Mouse (Mus musculus) liver, adult (tissue): ENCODE measurements around the gene Rpl36-ps4.

Experiments used
- GATA4 ChIP-seq: IDR thresholded peaks from 2 replicates; pipeline ENCODE4 v1.6.1; 2014; ENCODE audit warnings: mild to moderate bottlenecking, low read length; ENCODE audit not compliant: insufficient replicate concordance

Rpl36-ps4 gene

DNA sequence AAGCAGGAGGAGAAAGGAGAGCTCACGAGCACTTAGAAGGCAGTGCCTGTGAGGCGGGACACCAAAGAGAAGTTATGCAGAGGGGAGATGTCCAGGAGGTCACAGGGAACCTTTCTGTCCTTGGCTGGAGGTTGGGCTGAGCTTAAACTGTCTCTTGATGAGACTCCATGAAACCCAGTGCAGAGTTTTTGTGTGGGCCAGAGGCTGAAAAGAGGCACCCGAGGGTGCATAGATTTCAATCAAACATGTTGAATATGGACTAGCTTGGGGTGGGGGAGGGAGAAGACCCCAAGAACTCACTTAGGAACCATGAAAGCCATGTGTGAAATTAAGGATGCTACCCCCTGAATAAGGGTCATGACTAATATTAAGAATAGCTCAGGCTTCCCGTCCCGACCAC, at the start of gene Rpl36-ps4:
Rpl36-ps4 (plus strand) TSS at position 301 of the 400 bp plus-strand sequence.
- TF ChIP-seq GATA4: no peak

DNA sequence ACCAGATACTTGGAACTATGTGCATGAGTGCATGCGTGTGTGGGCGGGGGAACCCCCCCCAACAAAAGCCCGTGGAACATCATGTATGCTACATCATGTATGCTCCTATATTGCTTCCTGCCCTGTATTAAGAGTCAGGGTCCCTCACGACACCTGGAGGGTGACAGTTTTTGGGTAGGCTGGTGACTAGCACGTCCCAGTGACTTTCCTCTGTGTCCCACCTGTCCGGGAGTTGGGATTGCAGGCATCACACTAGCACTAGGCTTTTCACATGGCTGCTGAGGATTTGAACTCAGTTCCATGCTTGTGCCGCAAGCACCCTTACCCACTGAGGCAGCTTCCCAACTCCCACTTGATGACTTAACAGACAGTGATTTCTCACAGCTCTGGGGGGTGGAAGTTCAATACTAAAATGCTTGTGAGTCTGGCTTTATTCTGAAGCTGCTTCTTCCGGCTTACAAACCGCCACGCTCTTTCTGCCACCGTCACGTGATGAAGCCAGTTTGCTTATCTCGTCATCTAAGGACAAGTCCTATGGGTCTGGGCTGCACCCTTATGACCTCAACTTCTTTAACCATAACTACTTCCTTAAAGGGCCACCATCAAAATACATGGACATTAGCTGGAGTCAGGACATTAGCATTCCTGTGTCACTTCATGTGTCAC, 49.2 kb upstream of the Rpl36-ps4 start:
- TF ChIP-seq GATA4: no peak

DNA sequence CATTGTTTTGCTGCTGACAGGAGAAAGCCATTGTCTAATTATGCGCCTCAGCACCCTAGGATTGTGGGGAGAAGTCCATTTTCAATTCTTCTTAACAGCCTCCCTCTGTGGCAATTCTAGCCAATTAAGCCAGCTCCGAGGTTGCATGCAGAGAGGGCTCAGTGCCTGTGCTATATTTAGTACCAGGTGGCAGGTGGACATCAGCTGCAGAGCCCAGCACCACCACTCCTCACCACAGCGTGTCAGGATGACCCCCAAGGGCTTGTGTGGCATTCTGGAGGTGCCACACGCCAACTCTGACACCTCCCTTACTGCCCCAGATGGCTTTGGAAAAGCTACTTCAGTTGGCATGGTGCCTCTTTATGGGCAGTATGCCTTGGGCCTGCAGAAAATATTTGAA, 48.5 kb upstream of the Rpl36-ps4 start:
- TF ChIP-seq GATA4: no peak

DNA sequence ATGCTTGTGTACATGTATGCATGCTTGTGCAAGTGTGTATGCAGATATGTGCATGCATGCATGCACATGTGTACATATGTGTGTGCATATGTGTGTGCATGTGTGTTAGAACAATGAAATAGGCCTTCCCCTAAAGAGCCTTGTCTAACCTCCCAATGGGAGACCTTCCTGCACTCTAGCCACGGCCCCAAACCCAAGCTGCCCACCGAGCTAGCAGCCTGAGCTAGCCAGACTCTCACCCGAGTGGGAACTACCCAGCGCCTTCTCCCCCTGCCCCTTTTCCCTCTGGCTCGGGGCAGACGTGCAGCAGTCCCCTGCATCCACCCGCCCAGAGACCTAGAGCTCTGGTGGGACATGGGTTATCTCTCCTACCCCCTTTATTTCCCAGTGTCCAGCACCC, 47.3 kb upstream of the Rpl36-ps4 start:
- no peak for TF ChIP-seq GATA4

DNA sequence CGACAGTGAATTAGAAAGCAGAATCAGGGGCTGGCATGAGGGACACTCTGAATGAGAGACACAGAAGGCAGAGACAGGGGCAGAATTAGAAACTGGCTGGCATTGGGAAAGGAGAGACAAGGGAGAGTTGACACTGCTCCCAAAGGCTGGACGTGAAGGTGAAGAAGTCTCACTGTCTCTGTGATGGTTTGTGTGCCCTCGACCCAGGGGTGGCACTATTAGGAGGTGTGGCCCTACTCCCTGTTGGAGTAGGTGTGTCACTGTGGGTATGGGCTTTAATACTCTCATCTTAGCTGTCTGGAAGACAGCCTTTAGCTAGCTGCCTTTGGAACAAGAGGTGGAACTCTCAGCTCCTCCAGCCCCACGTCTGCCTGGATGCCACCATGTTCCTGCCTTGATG, 46.8 kb upstream of the Rpl36-ps4 start:
- no peak for TF ChIP-seq GATA4

DNA sequence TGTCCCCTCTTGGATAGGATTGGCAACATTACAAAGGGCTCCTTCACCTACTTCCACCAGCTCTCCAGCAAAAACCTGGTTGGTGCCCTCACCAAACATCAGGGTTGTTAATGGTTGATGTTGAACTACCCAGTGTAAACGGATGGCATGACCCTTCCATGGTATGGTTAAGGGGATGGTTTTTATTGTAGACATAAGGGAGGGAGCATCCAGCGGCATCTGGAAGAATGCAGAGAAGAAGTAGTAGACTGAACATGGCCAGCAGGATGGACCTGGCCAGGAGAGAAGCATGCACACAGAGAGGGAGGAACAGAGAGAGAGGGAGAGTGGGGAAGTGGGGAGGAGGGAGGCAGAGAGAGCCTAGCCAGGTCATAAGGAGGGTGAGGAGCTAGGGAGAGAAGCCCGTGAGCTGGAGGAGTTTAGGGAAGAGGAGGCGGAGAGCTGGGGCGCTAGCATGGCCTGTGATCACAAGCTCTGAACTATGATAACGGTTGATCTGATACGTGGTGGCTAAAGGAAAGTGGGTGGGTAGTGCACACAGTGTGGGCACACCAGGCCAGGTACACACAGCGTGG, 45.3 kb upstream of the Rpl36-ps4 start:
- no peak for TF ChIP-seq GATA4

DNA sequence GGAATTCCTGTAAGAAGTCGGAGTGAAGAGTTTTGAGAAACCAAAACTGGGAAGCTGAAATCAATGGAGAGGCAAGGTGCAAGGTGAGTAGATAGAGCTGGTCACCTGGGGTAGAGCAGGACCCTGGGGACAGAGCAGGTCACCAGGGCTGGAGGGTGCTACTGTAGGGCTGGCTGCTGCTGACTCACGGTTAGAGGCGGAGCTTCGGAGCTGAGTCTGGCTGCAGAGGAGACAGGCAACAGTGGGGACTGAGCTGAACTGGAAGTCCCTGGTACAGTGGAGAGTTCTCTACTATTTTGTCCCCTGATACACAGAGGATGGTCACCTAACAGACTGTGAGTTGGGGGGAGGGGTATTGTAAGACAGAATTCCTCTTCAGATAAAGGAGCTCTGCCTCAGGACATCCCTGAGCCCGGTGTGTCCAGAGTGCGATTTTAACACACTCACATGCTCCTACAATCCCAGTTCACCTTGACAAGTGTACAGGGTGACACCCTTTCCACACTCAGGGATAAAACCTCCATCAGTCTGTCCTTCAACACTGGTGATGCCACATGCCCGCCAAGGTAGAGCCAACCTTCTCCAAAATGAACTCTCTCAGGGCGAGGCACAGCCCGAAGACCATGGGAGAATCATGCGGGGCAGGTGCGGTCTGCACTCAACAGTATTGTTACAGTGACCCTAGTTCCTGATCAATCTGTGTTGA, 44.3 kb upstream of the Rpl36-ps4 start:
- no peak for TF ChIP-seq GATA4

DNA sequence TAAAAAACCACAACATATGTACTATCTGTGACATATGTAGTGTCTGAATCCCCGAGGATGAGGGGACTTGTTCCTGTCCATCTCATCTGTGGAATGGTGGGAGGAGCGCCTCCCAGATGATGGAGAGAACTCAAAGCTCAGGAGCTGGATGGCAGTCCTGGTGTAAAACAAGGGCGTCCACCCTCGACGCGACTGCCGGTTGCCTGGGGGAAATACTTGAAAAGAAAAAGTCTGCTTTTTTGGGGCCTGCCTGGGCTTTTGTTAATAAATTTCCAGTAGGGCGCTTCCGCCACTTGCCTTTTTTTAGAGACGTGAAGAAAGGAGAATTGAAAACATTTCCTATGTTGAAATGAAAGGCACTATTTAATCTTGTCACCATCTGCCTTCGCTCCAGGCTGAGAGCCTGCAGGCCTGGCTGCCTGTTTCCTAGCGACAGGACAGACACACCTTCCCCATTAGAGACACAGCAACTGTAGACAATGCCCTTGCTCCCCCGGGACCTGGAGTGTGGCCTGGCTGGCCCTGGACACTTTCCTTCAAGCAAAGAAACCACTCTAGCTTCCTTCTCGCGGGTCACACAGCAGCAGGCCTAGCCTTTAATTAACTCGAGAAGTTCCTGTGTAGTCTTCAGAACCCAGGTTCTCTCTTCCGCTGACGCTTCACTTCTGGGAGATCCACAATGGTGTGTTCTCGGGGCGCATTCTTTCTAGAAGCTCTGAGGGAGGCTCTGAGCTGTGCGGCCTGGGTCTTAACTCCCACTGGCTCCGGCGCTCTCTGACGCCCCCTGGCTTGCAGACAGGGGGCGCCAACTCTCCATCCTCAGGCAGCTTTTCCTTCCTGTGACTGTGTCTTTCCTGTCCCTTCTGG, 43.3 kb upstream of the Rpl36-ps4 start:
- TF ChIP-seq GATA4: no peak

DNA sequence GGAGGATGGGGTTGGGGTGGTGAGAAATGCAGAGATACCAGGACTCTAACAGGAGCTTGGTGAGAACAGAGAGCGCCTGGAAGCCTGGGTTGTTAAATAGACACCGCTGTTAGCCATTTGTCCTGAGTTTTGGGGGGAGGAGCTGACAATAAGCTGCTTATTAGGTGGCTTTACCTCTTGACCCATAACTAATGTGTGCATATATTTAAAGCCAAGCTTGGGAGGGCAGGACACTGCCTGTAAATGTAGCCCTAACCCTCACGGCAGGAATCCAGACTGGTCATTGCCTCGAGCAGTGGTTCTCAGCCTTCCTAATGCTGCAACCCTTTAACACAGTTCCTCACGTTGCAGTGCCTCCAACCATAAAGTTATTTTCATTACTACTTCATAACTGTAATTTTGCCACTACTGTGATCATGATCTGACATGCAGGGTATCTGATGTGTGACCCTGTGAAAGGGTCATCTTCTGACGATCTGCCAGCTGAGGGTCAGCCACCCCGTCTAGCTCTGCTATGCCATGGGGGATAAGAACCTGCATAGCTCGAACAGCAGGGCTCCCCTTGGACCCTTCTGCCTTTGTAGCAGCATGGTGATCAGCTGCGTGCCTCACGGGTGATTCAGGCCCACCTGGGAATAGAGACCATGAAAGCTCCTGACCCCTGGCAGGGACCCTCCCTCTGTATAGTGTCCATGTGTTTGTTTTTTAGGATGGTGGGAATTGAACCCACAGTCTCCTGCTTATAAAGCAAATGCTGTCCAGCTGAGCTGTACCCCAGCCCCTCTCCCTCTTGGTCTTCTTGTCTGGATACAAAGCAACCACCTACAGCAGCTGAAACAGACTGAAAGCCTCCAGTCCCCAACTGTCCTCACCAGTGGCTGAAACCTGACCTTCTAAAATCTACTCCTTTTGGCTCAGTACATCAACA, 42.0 kb upstream of the Rpl36-ps4 start:
- no peak for TF ChIP-seq GATA4

DNA sequence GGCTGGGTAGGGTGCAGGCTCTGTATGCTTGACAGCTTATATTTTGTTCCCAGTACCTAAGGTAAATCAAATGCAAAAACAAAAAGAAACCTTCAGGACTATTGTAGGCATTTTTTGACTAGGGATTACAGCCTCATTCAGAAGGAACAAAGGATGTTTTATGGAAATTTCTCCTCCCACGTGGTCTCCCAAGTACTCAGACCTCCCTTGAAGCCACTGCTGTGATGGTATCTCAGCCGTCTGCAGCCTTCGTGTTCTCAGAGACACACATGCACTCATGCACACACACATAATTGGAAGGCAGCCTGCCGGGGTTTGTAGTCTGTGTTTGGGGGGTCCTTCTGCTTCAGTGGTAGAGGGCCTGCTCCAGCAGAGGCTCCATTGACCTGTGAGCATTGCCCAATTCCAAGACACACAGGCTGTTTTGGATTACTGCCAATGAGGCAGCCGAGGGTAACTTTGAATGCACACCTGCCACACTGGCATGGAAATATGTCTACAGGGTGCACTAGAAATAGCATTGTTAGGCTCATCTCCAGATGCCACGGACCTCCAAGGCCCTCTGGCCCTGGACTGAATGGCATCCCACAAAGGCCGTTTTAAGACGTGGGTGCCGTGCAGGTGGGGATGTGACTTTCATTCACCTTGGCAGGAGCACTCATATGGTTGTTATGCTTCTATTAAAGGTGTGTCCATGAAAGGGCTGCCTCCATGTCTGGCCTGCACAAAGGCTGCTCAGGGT, 41.1 kb upstream of the Rpl36-ps4 start:
- TF ChIP-seq GATA4: no peak

DNA sequence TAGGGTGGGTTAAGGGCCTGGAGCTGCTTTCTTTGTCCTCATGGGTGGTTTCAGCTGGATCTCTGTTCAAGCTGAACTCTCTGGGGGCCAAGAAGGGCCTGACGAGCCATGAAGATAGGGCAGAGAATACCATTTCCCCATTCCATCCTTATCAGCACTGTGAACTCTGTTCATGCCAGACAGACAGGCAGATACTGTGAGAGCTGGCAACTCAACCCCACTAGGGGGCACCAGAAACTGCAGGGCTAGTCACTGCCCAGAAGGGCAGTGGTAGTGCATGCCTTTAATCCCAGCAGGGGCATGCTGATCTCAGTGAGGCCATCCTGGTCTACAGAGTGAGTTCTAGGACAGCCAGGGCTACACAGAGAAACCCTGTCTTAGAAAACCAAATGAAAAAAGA, 38.2 kb upstream of the Rpl36-ps4 start:
- no peak; the same call in 1 of the 2 replicates for TF ChIP-seq GATA4

DNA sequence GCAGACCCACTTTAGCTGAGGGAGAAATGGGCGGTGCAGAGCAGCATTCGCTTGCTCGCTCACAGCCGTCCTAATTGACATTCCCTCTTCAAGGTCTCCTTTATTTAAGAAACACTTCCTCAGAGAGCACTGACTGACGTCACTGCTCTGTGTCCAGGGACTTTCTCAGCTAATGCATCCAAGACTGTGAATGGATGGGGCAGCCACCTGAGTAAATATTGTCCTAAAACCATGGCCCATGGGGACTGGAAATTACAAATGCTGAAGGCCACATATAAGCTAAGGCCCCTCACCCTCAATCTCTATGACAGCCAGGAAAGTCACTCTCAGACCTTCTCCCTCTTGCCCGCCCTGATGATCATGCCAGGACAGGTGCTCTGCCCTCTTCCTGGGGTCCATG, 23.6 kb upstream of the Rpl36-ps4 start:
- TF ChIP-seq GATA4: no peak

DNA sequence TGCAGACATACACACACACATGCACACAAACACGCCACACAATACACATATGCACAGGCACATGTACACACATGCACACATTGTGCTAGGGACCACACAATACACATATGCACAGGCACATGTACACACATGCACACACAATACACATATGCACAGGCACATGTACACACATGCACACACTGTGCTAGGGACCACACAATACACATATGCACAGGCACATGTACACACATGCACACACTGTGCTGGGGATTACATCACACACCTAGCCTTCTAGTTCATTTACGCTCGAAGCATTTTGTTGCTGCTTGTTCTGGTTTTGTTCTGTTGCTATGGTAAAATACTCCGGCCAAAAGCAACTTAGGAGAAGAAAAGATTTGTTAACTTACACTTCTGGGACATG, 20.1 kb upstream of the Rpl36-ps4 start:
- TF ChIP-seq GATA4: no peak

DNA sequence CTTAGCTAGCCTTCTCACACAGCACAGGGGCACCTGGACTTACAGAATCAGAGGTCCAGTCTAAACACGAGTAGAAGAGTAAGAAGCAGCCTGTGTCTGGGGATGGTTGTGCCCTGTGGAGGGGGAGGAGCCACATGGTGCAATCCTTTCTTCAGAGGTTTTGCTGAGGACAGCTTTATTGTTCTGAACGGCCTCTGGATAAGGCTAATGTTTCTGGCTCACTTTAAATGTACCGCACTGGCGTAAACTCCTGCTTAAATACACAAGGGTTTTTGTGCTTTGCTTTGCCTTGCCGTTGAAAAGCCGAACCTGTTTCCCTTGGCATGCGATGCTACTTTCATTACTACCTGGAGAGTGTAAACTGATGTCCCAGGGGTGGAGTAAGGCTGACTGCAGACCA, 19.6 kb upstream of the Rpl36-ps4 start:
- TF ChIP-seq GATA4: no peak
